Mouse (Mus musculus) small intestine, adult 2 months (tissue): ENCODE results near the gene Itih5. TPM values are rescaled to one million over a fixed set of nuclear protein-coding genes. Genes with fewer than 3 reads are reported as not detected.

ENCODE experiments used
- H3K27ac ChIP-seq: fragments of 200-500 bp; 2 replicates; pipeline ENCODE4 v1.5.1; 2012; ENCODE audit warnings: low read depth, low read length, control low read depth, inconsistent platforms; ENCODE audit not compliant: insufficient read depth
- H3K27me3 ChIP-seq: fragments of 200-500 bp; 2 replicates; pipeline ENCODE4 v1.6.1; 2012; ENCODE audit warnings: mild to moderate bottlenecking, moderate library complexity, low read length, inconsistent platforms; ENCODE audit not compliant: control insufficient read depth, insufficient read depth
- H3K36me3 ChIP-seq: fragments of 200-500 bp; 2 replicates; pipeline ENCODE4 v1.6.1; 2012; ENCODE audit warnings: mild to moderate bottlenecking, low read length, control low read depth, inconsistent platforms; ENCODE audit not compliant: control insufficient read depth, insufficient read depth
- H3K4me1 ChIP-seq: fragments of 200-500 bp; 2 replicates; pipeline ENCODE4 v1.6.1; 2012; ENCODE audit warnings: low read length, inconsistent platforms, mixed read lengths; ENCODE audit not compliant: control insufficient read depth, insufficient read depth, insufficient read length
- H3K4me3 ChIP-seq: fragments of 200-500 bp; 2 replicates; pipeline ENCODE4 v1.5.1; 2012; ENCODE audit warnings: low read depth, mild to moderate bottlenecking, control low read depth, inconsistent platforms, low read length, moderate library complexity
- CTCF ChIP-seq: fragments of 200-500 bp; IDR thresholded peaks from 2 replicates; pipeline ENCODE4 v1.5.1; 2012; ENCODE audit warnings: low read depth, mild to moderate bottlenecking, control low read depth, inconsistent platforms, low read length, moderate library complexity, mixed read lengths; ENCODE audit not compliant: insufficient replicate concordance, insufficient read length; ENCODE audit errors: extremely low read depth
- POLR2A ChIP-seq: fragments of 200-500 bp; IDR thresholded peaks from 2 replicates; pipeline ENCODE4 v1.6.1; 2012; ENCODE audit warnings: low read depth, mild to moderate bottlenecking, control low read depth, inconsistent platforms, low read length, moderate library complexity
- WGBS: fragments of 180-500 bp; shearing (Covaris S2); methylation state at CpG from one replicate; pipeline ENCODE4 v1.1.7; 2018; 5-methylcytosine and 5-hydroxymethylcytosine counted together
- polyA plus RNA-seq: library from polyadenylated mRNA; depleted of rRNA; stranded (reverse); fragments of >200 nt; gene quantifications from 2 replicates; pipeline ENCODE4 v1.2.3, GENCODE M21; 2012

The Itih5 gene
- polyA plus RNA-seq, 1 experiment, result 4.7 TPM

GRCm38 (mm10) chr2:10272604-10273115 lies 119.3 kb downstream of the Itih5 start:
- TF ChIP-seq POLR2A (no peak), CTCF (no peak)
- no peaks in the 10 kb centered on the region for H3K36me3 ChIP-seq
- WGBS, result 29% methylated on average over 9 of the region's 9 CpGs
- H3K4me1 ChIP-seq, result peaks cover 5% of the 10 kb centered on the region; the same call in 1 of the 2 replicates
- no peak overlapping the region for H3K4me3 ChIP-seq
- no peak overlapping the region for H3K27ac ChIP-seq
- H3K27me3 ChIP-seq, result no peaks in the 10 kb centered on the region

- Histone ChIP-seq H3K27ac (no peak overlapping the region), H3K4me3 (no peak overlapping the region), H3K36me3 (no peaks in the 10 kb centered on the region), H3K27me3 (no peaks in the 10 kb centered on the region), H3K4me1 (peaks cover 5% of the 10 kb centered on the region; the same call in 1 of the 2 replicates)
- TF ChIP-seq CTCF, result no peak
- no peak for TF ChIP-seq POLR2A
- 70% methylated on average over 3 of the region's 3 CpGs for WGBS
These were observed 120.2 kb downstream of the Itih5 start for GRCm38 (mm10) chr2:10273541-10274050.

GRCm38 (mm10) chr2:10276194-10276593 lies 122.8 kb downstream of the Itih5 start:
- 14% methylated on average over 2 of the region's 2 CpGs for WGBS
- Histone ChIP-seq H3K27me3 (no peaks in the 10 kb centered on the region), H3K27ac (no peak overlapping the region), H3K4me3 (no peak overlapping the region), H3K36me3 (no peaks in the 10 kb centered on the region), H3K4me1 (peaks cover 5% of the 10 kb centered on the region; the same call in 1 of the 2 replicates)
- TF ChIP-seq CTCF (no peak), POLR2A (no peak)

GRCm38 (mm10) chr2:10283686-10284085 lies 130.3 kb downstream of the Itih5 start:
- Histone ChIP-seq H3K27me3 (no peaks in the 10 kb centered on the region), H3K4me3 (no peak overlapping the region), H3K4me1 (no peaks in the 10 kb centered on the region), H3K36me3 (no peaks in the 10 kb centered on the region), H3K27ac (no peak overlapping the region)
- 67% methylated on average over 5 of the region's 5 CpGs for WGBS
- TF ChIP-seq POLR2A (no peak), CTCF (no peak)

- H3K27ac ChIP-seq, result no peak overlapping the region
- no peaks in the 10 kb centered on the region for H3K36me3 ChIP-seq
- 25% methylated on average over 10 of the region's 10 CpGs for WGBS
- H3K27me3 ChIP-seq, result no peaks in the 10 kb centered on the region
- no peaks in the 10 kb centered on the region for H3K4me1 ChIP-seq
- TF ChIP-seq CTCF (peak; percentile 28; the same call in 1 of the 2 replicates), POLR2A (no peak)
- H3K4me3 ChIP-seq, result no peak overlapping the region
These were observed 131.4 kb downstream of the Itih5 start for GRCm38 (mm10) chr2:10284636-10285270.

- Histone ChIP-seq H3K27ac (no peak overlapping the region), H3K27me3 (no peaks in the 10 kb centered on the region), H3K4me1 (no peaks in the 10 kb centered on the region), H3K36me3 (no peaks in the 10 kb centered on the region), H3K4me3 (no peak overlapping the region)
- TF ChIP-seq CTCF (no peak), POLR2A (no peak)
- WGBS, result 76% methylated on average over 13 of the region's 13 CpGs
These were observed 132.6 kb downstream of the Itih5 start for GRCm38 (mm10) chr2:10285975-10286374.

- Histone ChIP-seq H3K4me3 (no peak overlapping the region), H3K27me3 (no peaks in the 10 kb centered on the region), H3K36me3 (no peaks in the 10 kb centered on the region), H3K27ac (no peak overlapping the region), H3K4me1 (no peaks in the 10 kb centered on the region)
- no peak for TF ChIP-seq POLR2A
- peak; percentile 66; the same call in 1 of the 2 replicates for TF ChIP-seq CTCF
- WGBS, result 3% methylated on average over 12 of the region's 12 CpGs
These were observed 134.9 kb downstream of the Itih5 start for GRCm38 (mm10) chr2:10288142-10288831.
